Mouse (Mus musculus): Measurements from ENCODE around the gene Usp13. TPM values are rescaled to one million over a fixed set of nuclear protein-coding genes. Genes with fewer than 3 reads are reported as not detected.

The Usp13 gene
- polyA plus RNA-seq, 1 experiment from 2014 or later, result 8.0 TPM

DNA sequence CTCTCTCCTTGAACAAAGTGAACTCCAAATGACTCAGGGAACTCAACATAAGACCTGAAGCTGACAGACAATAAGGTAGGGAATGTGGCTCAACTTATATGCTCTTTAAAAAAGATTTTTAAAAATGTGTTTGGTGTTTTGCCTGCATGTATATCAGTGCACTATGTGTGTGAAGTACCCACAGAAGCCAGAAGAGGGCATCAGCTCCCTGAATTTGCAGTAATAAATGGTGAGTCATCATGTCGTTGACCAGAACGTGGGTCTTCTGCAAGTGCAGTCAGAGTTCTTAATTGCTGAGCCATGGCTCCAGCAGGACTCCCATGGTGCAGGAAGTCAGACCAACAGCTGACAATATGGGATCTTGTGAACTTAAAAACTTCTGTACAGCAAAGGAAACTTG lies 148.2 kb downstream of the Usp13 start:
- no peak overlapping the region for H3K9ac ChIP-seq (ENCODE audit: low read length)
- H3K27ac ChIP-seq (ENCODE audit: low read depth, low read length), result no peak overlapping the region
- H3K27me3 ChIP-seq (ENCODE audit: control insufficient read depth, insufficient read depth, low read length), result no peaks in the 10 kb centered on the region
- DNase-seq (ENCODE audit: low spot score) (peak; percentile 67), ATAC-seq (replicated peaks; ENCODE audit: low FRiP score) (no peak)
- WGBS, result 4% methylated on average over 2 of the region's 2 CpGs
- H3K4me3 ChIP-seq (ENCODE audit: low read depth, low read length), result no peak overlapping the region
- no peaks in the 10 kb centered on the region for H3K36me3 ChIP-seq (ENCODE audit: control insufficient read depth, insufficient read depth, low read length)
- no peaks in the 10 kb centered on the region for H3K4me1 ChIP-seq (replicated peaks; ENCODE audit: control insufficient read depth, insufficient read depth, low read length)
- no peak overlapping the region for H3K4me2 ChIP-seq (ENCODE audit: low read depth, low read length, severe bottlenecking)
- H3K9me3 ChIP-seq (ENCODE audit: control insufficient read depth, low read length), result no peaks in the 10 kb centered on the region

DNA sequence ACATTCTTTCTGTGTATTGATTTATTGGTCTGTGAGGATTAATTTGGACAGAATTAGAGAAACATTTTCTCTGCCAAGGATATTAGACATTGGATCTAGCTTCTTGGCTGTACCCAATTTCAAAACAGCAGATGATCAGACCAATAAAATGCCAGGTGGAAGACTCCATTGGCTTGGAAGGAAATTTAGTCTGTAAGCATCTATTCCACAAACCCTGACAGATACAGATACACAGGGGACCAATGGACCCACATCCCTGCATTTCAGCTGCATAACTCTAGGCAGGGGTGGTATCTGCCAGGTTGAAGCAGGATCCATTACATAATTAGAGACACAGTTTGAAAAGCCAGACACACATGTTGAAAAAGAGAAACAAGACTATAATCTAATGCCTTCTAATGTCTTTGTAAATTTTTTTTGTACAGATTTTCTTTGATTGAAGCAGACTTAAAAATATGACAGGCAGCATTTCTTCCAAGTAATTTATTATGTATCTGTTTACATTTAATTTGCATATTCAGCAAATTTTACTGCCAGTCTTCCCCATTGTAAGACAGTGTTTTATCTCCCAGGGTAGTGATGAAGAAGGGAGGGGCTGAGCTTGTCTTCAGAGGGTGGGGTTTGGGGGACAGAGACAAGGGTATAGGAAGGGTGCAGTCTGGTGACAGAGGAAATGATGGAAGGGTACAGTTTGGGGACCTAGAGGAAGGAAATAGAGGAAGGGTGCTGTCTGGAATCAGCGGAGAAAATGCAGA lies 151.5 kb downstream of the Usp13 start:
- Histone ChIP-seq H3K36me3 (ENCODE audit: control insufficient read depth, insufficient read depth, low read length) (no peaks in the 10 kb centered on the region), H3K4me3 (ENCODE audit: low read depth, low read length) (no peak overlapping the region), H3K27ac (ENCODE audit: low read depth, low read length) (no peak overlapping the region), H3K9me3 (ENCODE audit: control insufficient read depth, low read length) (no peaks in the 10 kb centered on the region), H3K4me1 (replicated peaks; ENCODE audit: control insufficient read depth, insufficient read depth, low read length) (no peaks in the 10 kb centered on the region), H3K27me3 (ENCODE audit: control insufficient read depth, insufficient read depth, low read length) (no peaks in the 10 kb centered on the region), H3K9ac (ENCODE audit: low read length) (no peak overlapping the region), H3K4me2 (ENCODE audit: low read depth, low read length, severe bottlenecking) (no peak overlapping the region)
- 79% methylated on average over 1 of the region's 1 CpGs for WGBS
- ATAC-seq (replicated peaks; ENCODE audit: low FRiP score) (no peak), DNase-seq (ENCODE audit: low spot score) (no peak)

DNA sequence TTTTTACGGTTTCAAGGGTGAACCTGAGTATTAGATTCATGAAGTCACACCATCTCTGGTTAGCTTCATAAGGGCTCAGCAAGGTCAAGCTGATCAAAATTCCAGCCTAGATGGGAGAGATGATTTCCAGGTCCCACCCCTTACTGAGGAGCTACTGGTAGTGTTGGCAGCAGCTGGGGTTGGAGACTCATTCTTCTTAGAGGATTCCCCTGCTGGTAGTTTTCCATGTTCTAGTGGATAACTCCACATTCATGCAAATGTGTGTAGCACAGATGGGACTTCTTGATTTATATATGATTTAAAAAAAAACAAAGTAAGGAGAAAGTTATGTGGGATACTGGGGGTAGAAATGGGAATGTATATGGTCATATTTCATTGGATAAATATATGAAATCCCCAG lies 152.9 kb downstream of the Usp13 start:
- H3K27me3 ChIP-seq (ENCODE audit: control insufficient read depth, insufficient read depth, low read length), result no peaks in the 10 kb centered on the region
- ATAC-seq (replicated peaks; ENCODE audit: low FRiP score) (no peak), DNase-seq (ENCODE audit: low spot score) (no peak)
- no peaks in the 10 kb centered on the region for H3K36me3 ChIP-seq (ENCODE audit: control insufficient read depth, insufficient read depth, low read length)
- H3K9ac ChIP-seq (ENCODE audit: low read length), result no peak overlapping the region
- 75% methylated on average over 1 of the region's 1 CpGs for WGBS
- no peak overlapping the region for H3K4me2 ChIP-seq (ENCODE audit: low read depth, low read length, severe bottlenecking)
- no peaks in the 10 kb centered on the region for H3K4me1 ChIP-seq (replicated peaks; ENCODE audit: control insufficient read depth, insufficient read depth, low read length)
- no peaks in the 10 kb centered on the region for H3K9me3 ChIP-seq (ENCODE audit: control insufficient read depth, low read length)
- no peak overlapping the region for H3K27ac ChIP-seq (ENCODE audit: low read depth, low read length)
- H3K4me3 ChIP-seq (ENCODE audit: low read depth, low read length), result no peak overlapping the region

DNA sequence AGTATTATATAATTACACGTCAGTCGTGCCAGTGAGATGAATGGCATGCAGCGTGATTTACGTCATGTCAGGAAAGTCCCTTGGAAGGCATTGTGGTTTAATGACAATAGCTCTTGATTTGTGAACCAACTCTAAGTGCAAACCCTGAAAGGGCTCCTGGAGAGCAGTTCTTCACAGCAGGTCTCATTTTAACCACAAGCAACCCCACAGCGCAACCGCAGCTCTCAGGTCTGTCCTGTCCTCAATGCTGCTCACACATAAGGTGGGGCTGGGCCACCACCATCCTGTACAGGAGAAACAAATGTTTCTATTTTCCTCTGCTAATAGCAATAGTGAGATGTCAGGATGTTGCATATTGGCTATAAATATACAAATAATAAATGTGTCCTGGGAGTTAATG lies 161.9 kb downstream of the Usp13 start:
- WGBS, result 24% methylated on average over 6 of the region's 6 CpGs
- no peaks in the 10 kb centered on the region for H3K9me3 ChIP-seq (ENCODE audit: control insufficient read depth, low read length)
- H3K4me2 ChIP-seq (ENCODE audit: low read depth, low read length, severe bottlenecking), result no peak overlapping the region
- DNase-seq (ENCODE audit: low spot score) (no peak), ATAC-seq (replicated peaks; ENCODE audit: low FRiP score) (no peak)
- no peak overlapping the region for H3K9ac ChIP-seq (ENCODE audit: low read length)
- H3K27ac ChIP-seq (ENCODE audit: low read depth, low read length), result no peak overlapping the region
- H3K27me3 ChIP-seq (ENCODE audit: control insufficient read depth, insufficient read depth, low read length), result no peaks in the 10 kb centered on the region
- no peaks in the 10 kb centered on the region for H3K36me3 ChIP-seq (ENCODE audit: control insufficient read depth, insufficient read depth, low read length)
- H3K4me3 ChIP-seq (ENCODE audit: low read depth, low read length), result no peak overlapping the region
- no peaks in the 10 kb centered on the region; the same call in 1 of the 2 replicates for H3K4me1 ChIP-seq (replicated peaks; ENCODE audit: control insufficient read depth, insufficient read depth, low read length)

DNA sequence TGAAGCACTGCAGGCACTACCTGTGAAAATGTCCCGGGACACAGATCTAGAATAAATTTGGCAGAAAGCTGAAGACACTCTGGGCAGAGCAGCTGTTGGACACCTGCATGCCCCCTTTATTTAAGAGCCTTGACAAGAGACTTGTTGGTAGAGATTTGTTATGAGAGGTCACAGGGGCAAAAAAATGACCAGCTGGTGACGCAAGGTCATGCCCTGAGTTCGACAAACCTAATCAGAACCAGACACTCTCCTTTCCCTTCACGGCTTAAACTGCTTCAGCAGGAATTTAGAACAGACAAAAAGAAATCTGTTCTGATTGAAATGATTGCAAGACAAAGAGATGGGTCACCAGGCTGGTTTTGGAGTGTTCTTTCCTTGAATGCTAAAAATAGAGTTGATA lies 162.6 kb downstream of the Usp13 start:
- no peak overlapping the region for H3K4me3 ChIP-seq (ENCODE audit: low read depth, low read length)
- H3K9me3 ChIP-seq (ENCODE audit: control insufficient read depth, low read length), result no peaks in the 10 kb centered on the region
- DNase-seq (ENCODE audit: low spot score), result no peak
- no peak overlapping the region for H3K27ac ChIP-seq (ENCODE audit: low read depth, low read length)
- no peak overlapping the region for H3K9ac ChIP-seq (ENCODE audit: low read length)
- no peak for ATAC-seq (replicated peaks; ENCODE audit: low FRiP score)
- H3K36me3 ChIP-seq (ENCODE audit: control insufficient read depth, insufficient read depth, low read length), result no peaks in the 10 kb centered on the region
- WGBS, result 65% methylated on average over 4 of the region's 4 CpGs
- no peak overlapping the region for H3K4me2 ChIP-seq (ENCODE audit: low read depth, low read length, severe bottlenecking)
- no peaks in the 10 kb centered on the region; the same call in 1 of the 2 replicates for H3K4me1 ChIP-seq (replicated peaks; ENCODE audit: control insufficient read depth, insufficient read depth, low read length)
- no peaks in the 10 kb centered on the region for H3K27me3 ChIP-seq (ENCODE audit: control insufficient read depth, insufficient read depth, low read length)

DNA sequence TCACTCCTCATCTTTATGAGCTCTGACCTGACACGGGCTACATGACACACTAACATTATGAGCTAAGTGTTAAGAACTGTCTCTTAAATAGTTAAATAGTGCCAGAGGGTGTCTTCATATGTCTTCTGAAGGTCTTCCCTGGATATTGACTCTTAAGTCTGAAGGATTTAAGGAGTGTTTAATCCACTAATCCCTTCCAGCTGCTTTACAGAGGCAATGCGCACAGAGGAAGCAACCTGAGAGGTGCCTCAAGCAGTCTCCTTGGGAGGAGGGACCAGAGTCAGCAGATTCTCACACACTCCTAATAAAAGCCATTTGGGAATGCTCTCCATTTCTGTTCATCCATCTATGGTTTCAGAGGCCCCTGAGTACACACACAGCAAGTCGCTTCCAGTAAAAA lies 167.8 kb downstream of the Usp13 start:
- no peak for ATAC-seq (replicated peaks; ENCODE audit: low FRiP score)
- no peak overlapping the region for H3K9ac ChIP-seq (ENCODE audit: low read length)

More for the DNA sequence above, 167.8 kb downstream of the Usp13 start:
- H3K9me3 ChIP-seq (ENCODE audit: control insufficient read depth, low read length), result no peaks in the 10 kb centered on the region
- no peak overlapping the region for H3K4me2 ChIP-seq (ENCODE audit: low read depth, low read length, severe bottlenecking)
- no peak overlapping the region for H3K4me3 ChIP-seq (ENCODE audit: low read depth, low read length)
- DNase-seq (ENCODE audit: low spot score), result no peak
- WGBS, result 51% methylated on average over 3 of the region's 3 CpGs
- no peaks in the 10 kb centered on the region for H3K4me1 ChIP-seq (replicated peaks; ENCODE audit: control insufficient read depth, insufficient read depth, low read length)
- no peak overlapping the region for H3K27ac ChIP-seq (ENCODE audit: low read depth, low read length)
- H3K36me3 ChIP-seq (ENCODE audit: control insufficient read depth, insufficient read depth, low read length), result no peaks in the 10 kb centered on the region
- no peaks in the 10 kb centered on the region for H3K27me3 ChIP-seq (ENCODE audit: control insufficient read depth, insufficient read depth, low read length)

Other genes starting within 250 kb of the Usp13 start
- 35.5 and 45.6 TPM in 2 replicates for gene Gnb4, start 201.0 kb upstream of the Usp13 start, polyA plus RNA-seq (2014; fragmentation: Nextera tagmentation; extraction: Ambion mirVana)
- gene Actl6a, start 111.2 kb upstream of the Usp13 start, polyA plus RNA-seq (2014; fragmentation: Nextera tagmentation; extraction: Ambion mirVana), result 276 and 280 TPM in 2 replicates
- gene Ndufb5, start 80.6 kb upstream of the Usp13 start, polyA plus RNA-seq (2014; fragmentation: Nextera tagmentation; extraction: Ambion mirVana), result 248 and 270 TPM in 2 replicates
- 40.4 and 43.7 TPM in 2 replicates for gene Mrpl47, start 79.9 kb upstream of the Usp13 start, polyA plus RNA-seq (2014; fragmentation: Nextera tagmentation; extraction: Ambion mirVana)